Mouse (Mus musculus) myocyte (in vitro differentiated cells): ENCODE data around the gene Aars2.

Source experiments
- E2F4 ChIP-seq: IDR thresholded peaks from one replicate; pipeline ENCODE4 v1.6.1; 2011; ENCODE audit warnings: mild to moderate bottlenecking, control low read depth, moderate library complexity; ENCODE audit not compliant: insufficient read depth
- MAX ChIP-seq: IDR thresholded peaks from one replicate; pipeline ENCODE4 v1.6.1; 2011; ENCODE audit warnings: low read depth, mild to moderate bottlenecking, control low read depth
- POLR2A ChIP-seq: IDR thresholded peaks from one replicate; pipeline ENCODE4 v1.6.1; 2011; ENCODE audit warnings: low read depth, mild to moderate bottlenecking, control low read depth, moderate library complexity; ENCODE audit not compliant: insufficient read length

- TF ChIP-seq POLR2A (no peak), E2F4 (no peak), MAX (no peak)
Observed at GRCm38 (mm10) chr17:45545278-45545961, 38.8 kb downstream of the Aars2 start.
